Mouse (Mus musculus): Measurements from ENCODE around the gene Mad2l2. TPM values are rescaled to one million over a fixed set of nuclear protein-coding genes. Genes with fewer than 3 reads are reported as not detected.

Gene Mad2l2
- total RNA-seq, 2 experiments from 2014 or later = 10.3 to 18.0 TPM

DNA sequence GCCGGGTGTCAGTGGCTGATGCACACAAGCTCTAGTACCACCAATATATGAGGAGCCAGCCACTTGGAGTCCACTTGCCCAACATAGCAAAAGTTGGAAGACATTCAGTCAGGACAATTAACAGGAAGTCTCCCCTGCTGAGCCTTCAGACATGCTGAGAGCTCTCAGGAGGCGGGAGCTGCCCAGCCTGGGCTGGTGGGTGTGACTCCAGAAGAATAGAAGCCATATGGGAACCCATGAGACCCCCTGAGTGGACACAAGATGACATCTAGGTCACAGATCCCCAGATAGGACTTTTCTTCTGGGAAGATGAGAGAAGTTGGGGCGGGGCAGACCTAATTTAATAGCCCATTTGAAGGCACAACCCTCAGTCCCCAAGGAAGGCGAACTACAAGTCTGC lies 41.0 kb upstream of the Mad2l2 start:
- TF ChIP-seq CTCF (IDR thresholded peaks at IDR 0.05) = no peak
- intact Hi-C loops (cut with DNase I) = loop anchor here (5.0 kb wide), 1 partner anchor 47 kb away; no protein-coding TSS in a partner anchor
- Histone ChIP-seq H3K27ac (no peak overlapping the region), H3K4me3 (no peak overlapping the region)
- DNase-seq = no peak

DNA sequence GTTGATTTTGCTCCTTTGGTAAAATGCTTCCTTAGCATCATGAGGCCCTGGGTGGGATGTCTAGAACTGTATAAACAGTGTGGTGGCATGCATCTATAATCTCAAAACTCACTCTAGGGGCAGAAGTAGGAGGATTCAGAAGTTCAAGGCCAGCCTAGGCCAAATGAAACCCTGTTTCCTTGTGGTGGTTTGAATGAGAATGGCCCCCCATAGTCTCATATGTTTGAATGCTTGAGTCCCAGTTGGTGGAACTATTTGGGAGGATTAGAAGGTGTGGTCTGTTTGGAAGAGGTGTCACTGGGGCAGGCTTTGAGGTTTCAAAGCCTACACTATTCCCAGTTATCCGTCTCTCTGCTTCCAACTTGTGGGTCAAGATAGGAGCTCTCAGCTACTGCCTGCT lies 39.0 kb upstream of the Mad2l2 start:
- intact Hi-C loops (cut with DNase I) = no loop called here
- Histone ChIP-seq H3K4me3 (no peak overlapping the region), H3K27ac (no peak overlapping the region)
- DNase-seq = no peak
- no peak for TF ChIP-seq CTCF (IDR thresholded peaks at IDR 0.05)

DNA sequence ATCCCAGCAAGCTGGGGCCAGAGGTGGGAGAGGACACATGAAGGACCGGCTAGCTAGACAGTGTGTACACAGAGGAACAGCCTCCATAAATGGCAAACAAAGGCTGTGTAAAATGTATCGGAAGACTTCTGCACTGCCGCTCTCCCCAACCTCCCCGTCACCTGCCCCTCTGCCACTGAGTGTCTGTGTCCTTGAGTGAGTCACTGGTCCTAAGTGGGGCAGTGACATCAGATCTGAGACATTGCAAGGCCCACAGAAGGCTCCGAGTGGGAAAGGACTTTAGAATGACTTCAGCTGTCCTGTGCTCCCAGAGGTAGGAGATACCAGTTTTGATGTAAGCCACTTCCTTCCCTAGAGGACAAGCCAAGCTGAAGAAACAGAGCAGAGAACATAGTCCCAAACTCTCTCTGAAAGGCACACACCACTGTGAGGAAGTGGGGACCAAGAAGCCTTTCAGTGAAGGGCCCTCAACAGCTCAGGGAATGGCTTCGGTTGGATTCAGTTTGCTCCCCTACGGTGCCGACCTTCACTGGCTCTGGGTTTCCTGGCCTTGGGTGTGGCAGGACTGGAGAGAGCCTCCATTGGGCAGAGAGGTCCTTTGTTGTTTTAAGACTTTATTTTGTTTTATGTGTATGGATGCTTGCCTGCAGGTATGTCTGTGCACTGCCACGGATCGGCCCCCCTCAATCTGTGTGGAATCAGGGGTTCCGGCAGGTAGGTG lies 37.5 kb upstream of the Mad2l2 start:
- intact Hi-C loops (cut with DNase I) = no loop called here
- Histone ChIP-seq H3K27ac (peak overlapping the region; percentile 25; the same call in 1 of the 2 replicates), H3K4me3 (no peak overlapping the region)
- no peak for TF ChIP-seq CTCF (IDR thresholded peaks at IDR 0.05)
- no peak for DNase-seq

DNA sequence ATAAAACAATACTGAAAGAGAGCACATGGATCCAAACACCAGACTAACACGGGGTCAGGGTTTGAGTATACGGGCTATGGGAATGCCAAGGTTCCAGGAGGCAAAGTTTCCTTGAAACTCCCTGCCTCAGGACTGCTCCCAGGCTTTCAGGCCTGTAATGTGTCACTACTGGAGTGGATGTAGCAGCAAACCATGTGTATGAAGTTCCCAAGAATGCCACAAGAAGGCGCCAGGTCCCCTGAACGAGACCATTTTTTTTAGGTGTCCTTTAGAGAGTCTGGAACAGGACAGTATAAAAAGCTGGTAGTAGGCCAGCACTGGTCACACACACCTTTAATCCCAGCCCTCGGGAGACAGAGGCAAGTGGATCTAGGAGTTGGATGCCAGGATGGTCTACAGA lies 36.0 kb upstream of the Mad2l2 start:
- TF ChIP-seq CTCF (IDR thresholded peaks at IDR 0.05) = no peak
- no peak for DNase-seq
- intact Hi-C loops (cut with DNase I) = no loop called here
- Histone ChIP-seq H3K27ac (no peak overlapping the region), H3K4me3 (no peak overlapping the region)

DNA sequence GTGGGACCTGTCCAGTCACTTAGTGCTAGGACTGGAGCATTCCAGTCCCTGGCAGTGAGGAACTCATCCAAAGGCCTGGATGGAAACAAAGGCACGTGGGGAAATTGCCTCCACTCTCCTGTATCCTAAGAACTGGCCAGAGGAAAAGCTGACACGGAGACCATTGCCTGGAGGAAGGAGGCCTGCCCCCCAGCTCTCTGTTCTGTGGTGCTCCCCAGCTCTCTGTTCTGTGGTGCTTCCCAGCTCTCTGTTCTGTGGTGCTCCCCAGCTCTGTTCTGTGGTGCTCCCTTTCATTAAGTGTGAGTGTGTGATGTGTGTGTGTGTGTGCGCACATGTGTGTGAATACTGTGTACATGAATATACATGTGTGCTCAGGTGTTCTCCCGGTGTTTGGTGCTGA lies 35.1 kb upstream of the Mad2l2 start:
- Histone ChIP-seq H3K4me3 (no peak overlapping the region), H3K27ac (no peak overlapping the region)
- TF ChIP-seq CTCF (IDR thresholded peaks at IDR 0.05) = no peak
- no peak for DNase-seq
- intact Hi-C loops (cut with DNase I) = no loop called here

DNA sequence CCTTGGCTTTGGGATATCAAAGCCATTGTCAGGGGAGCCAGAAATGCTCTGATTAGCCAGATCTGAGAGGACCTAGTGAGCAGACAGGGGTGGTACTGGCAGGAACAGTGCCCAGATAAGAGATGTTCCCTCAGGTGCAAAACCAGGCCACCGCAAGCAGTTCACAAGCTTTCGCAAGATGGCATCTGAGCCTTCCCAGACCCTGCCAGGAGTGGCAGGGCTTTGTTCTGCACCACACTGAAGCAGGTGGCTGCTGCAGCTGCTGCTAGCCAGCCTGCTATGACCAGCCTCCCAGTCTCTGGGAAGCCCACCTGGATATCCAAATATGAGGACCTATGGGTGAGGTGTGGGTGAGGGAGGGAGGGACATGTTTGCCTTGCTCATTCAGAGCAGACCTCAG lies 32.2 kb upstream of the Mad2l2 start:
- intact Hi-C loops (cut with DNase I) = no loop called here
- H3K4me3 ChIP-seq = no peak overlapping the region
- no peak for TF ChIP-seq CTCF (IDR thresholded peaks at IDR 0.05)
- H3K27ac ChIP-seq = no peak overlapping the region
- DNase-seq = no peak

DNA sequence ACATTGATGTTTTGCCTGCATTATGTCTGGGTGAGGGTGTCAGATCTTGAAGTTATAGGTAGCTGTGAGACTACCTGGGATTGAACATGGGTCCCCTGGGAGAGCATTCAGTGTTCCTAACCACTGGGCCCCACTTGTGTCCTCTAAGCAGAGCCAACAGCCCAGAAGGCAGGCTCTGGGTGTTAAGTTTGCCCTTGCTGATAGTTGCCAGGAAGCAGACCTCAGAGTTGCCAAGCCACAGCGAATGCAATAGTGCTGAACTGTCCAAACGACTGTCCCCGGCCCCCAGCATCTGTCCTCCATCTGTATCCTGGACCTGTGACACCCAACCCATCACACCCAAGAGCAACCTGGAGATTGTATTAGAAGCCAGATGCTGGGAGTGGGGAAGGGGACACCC lies 31.5 kb upstream of the Mad2l2 start:
- intact Hi-C loops (cut with DNase I) = no loop called here
- DNase-seq = no peak
- TF ChIP-seq CTCF (IDR thresholded peaks at IDR 0.05) = no peak

DNA sequence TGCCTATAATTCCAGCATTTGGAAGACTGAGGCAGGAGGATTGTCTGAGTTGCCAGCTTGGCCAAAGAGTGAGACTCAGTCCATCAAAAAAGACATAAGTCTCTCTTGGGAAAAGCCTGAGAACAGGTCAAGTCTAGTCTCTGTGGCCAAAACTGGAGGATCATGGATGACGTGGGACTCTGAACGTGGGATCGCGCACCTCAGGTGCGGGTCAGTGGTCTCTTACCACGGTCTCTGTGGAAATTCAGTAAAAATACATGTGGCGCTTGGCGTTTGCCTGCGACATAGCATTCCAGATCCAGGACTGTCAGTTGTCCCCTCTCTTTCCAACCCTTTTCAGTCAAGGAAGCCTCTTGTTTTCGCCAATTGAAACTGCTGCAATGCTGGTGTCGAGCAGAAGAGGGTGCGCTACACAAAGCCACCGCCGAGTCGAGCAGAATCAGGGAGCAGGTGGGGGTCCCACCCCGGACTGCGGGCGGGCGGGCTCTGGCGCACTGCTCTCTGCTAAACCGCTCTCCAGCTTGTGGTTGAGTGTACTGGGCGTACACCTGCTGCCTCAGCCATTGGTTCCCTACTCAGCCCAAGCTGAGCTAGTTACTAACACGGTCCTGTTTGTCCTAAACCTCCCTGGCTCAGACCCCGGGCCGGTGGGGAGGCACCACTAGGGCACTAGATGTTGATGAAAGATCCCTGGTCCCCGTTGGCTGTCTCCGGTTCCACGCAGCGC lies 28.2 kb upstream of the Mad2l2 start:
- peak; percentile 64 for DNase-seq
- TF ChIP-seq CTCF (IDR thresholded peaks at IDR 0.05) = peak; percentile 67
- peak overlapping the region; percentile 48 for H3K27ac ChIP-seq
- peak overlapping the region; percentile 58 for H3K4me3 ChIP-seq
- intact Hi-C loops (cut with DNase I) = no loop called here

More for the DNA sequence above, 31.5 kb upstream of the Mad2l2 start:
- Histone ChIP-seq H3K4me3 (no peak overlapping the region), H3K27ac (no peak overlapping the region)

DNA sequence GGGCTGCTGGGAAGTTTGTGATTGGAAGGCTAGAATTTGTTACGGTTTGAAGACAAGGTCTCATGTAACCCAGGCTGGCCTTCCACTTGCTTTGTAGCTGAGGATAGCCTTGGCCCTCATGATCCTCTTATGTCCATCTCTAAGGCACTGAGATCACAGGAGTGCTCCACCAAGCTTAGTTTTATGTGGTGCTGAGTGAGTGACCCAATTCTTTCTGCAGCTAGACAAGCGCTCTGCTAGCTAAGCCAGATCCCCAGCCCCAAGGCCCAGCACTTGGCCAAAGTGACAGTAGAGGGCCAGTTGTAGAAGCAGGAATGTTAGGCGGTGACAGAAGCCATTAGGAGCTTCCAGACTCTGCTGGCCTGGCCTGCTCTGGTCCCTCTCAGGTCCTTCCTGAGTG lies 26.0 kb upstream of the Mad2l2 start:
- DNase-seq = no peak
- Histone ChIP-seq H3K27ac (no peak overlapping the region), H3K4me3 (no peak overlapping the region)
- intact Hi-C loops (cut with DNase I) = no loop called here
- no peak for TF ChIP-seq CTCF (IDR thresholded peaks at IDR 0.05)

DNA sequence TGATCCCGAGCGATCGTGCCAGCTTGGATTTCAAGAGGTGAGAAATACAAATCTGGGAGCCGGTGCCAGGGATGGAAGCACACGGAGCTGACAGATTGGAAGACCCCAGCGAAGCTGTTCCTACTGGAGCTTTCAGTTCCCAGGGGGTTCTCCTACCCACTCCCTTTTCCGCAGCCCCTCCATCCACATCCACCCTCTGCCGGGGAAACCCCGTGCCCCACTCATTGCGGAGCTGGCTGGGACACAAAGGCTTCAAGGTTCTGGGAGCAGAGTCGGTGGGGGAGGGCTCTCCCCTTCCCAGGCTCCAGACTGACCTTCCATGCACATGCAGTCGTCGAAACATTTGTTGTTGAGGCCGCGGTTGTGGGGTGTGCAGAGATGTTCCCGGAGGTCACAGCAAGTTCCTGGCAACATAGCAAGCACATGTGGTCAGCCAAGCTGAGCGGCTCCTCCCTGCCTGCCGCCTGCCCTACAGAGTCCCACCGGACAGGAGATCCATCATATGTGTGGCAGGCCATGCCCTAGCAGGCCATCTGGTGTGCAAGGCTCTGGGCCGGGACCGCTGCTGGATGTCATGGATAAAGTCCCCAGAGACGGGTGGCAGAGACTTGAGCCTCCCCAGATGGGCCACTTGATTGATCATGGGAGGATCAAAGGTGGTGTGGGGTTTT lies 22.4 kb upstream of the Mad2l2 start:
- intact Hi-C loops (cut with DNase I) = no loop called here
- H3K27ac ChIP-seq = no peak overlapping the region
- peak; percentile 61 for DNase-seq
- TF ChIP-seq CTCF (IDR thresholded peaks at IDR 0.05) = no peak
- no peak overlapping the region for H3K4me3 ChIP-seq

DNA sequence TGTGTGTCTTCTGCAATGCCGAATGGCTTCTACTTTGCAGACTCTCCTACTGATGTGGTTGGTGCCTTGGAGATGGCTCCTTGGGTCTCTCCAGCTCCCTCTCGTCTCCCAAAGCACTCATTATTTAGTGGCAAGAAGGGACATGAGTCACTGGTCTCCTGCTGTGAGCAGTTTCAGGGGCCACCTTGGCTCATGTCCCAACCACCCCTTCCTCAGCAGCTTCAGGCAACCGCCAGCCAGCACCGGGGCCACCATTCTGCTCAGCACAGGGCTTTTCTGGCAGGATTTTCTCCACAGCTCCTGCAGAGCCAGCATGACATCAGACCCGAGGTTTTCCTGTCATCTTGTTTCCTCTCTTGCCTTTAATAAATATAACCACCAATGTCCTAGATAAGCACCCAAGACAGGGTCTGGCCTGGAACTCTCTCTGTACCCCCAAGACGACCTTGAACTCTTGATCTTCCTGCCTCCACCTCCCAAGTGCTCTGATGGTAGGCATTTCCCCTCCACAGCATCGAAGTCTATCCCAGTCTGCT lies 21.6 kb upstream of the Mad2l2 start:
- no peak overlapping the region for H3K27ac ChIP-seq
- DNase-seq = no peak
- intact Hi-C loops (cut with DNase I) = no loop called here
- H3K4me3 ChIP-seq = no peak overlapping the region
- no peak for TF ChIP-seq CTCF (IDR thresholded peaks at IDR 0.05)

DNA sequence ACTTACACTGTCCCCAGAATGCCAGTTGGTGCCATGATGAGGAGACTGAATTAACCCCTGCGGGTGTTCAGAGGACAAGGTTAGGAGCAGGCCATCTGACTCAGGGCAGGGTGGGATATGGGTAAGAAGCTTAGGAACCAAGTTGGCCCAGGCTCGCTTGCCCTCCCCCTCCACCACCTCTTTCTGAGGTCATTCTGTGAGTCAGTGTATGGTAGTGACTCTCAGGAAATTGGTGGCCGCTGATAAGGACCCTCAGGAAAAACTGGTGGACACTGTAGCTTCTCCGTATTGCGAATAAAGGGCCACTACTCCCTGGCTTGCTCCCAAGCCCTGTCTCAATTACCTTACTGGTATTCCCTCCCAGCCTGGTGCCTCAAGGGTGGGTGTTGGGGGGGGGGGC lies 21.0 kb upstream of the Mad2l2 start:
- intact Hi-C loops (cut with DNase I) = no loop called here
- Histone ChIP-seq H3K4me3 (no peak overlapping the region), H3K27ac (no peak overlapping the region)
- DNase-seq = no peak
- TF ChIP-seq CTCF (IDR thresholded peaks at IDR 0.05) = no peak

DNA sequence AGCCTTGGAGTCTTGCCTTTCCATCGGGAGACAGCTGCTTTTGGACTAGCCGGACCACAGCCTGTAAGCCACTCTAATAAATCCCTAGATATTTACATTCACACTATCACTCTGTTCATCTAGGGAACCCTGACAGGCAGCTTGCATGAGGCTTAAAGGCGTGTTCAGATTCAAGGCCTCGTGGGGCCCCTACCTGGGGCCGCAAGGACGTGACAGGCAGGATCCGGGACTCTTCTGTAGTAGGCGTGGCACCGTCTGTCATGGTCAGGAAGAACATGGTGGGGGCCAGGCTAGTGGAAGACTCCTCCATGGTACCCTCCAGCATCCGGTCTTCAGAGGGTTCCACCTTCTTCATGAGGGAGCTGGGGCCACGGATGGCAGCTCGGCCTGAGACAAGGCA lies 17.7 kb upstream of the Mad2l2 start:
- H3K4me3 ChIP-seq = no peak overlapping the region
- intact Hi-C loops (cut with DNase I) = no loop called here
- no peak for DNase-seq

More for the DNA sequence above, 17.7 kb upstream of the Mad2l2 start:
- no peak for TF ChIP-seq CTCF (IDR thresholded peaks at IDR 0.05)
- no peak overlapping the region for H3K27ac ChIP-seq

Measured in gastrocnemius, adult 2 months (tissue).